Mouse (Mus musculus) CD4-positive, CD25-positive, alpha-beta regulatory T cell, adult 4 months (primary cell): ENCODE measurements around the gene Ccdc182. TPM values are rescaled to one million over a fixed set of nuclear protein-coding genes. Genes with fewer than 3 reads are reported as not detected.
A peak's percentile ranks its signal among the peaks of the same experiment; 100 is the strongest.

Experiments used
- ATAC-seq: one replicate; pipeline ENCODE4 v1.8.0; 2017
- polyA plus RNA-seq, 2 experiments: library from polyadenylated mRNA; unstranded; fragments of 100-300 nt; shearing (Covaris generic); gene quantifications; one replicate each; pipeline ENCODE4 v1.2.1; 2017

Gene Ccdc182
- not detected for polyA plus RNA-seq

- ATAC-seq, result no peak
Observed at GRCm38 (mm10) chr11:88293631-88294393, at the start of gene Ccdc182. Gene Ccdc182, plus strand, starts transcription at chr11:88294058.

GRCm38 (mm10) chr11:88245581-88246170 is 48.2 kb upstream of the Ccdc182 start:
- no peak for ATAC-seq

- ATAC-seq, result no peak
Observed at GRCm38 (mm10) chr11:88248636-88249035, 45.2 kb upstream of the Ccdc182 start.

- no peak for ATAC-seq
Observed at GRCm38 (mm10) chr11:88250568-88250967, 43.3 kb upstream of the Ccdc182 start.

GRCm38 (mm10) chr11:88251295-88251694 is 42.6 kb upstream of the Ccdc182 start:
- no peak for ATAC-seq

GRCm38 (mm10) chr11:88251972-88252766 is 41.7 kb upstream of the Ccdc182 start:
- ATAC-seq, result peak; percentile 63

GRCm38 (mm10) chr11:88252767-88253513 is 40.9 kb upstream of the Ccdc182 start:
- no peak for ATAC-seq

GRCm38 (mm10) chr11:88253514-88254167 is 40.2 kb upstream of the Ccdc182 start:
- no peak for ATAC-seq

GRCm38 (mm10) chr11:88257700-88258099 is 36.2 kb upstream of the Ccdc182 start:
- no peak for ATAC-seq

- no peak for ATAC-seq
Observed at GRCm38 (mm10) chr11:88258212-88258611, 35.6 kb upstream of the Ccdc182 start.

- ATAC-seq, result no peak
Observed at GRCm38 (mm10) chr11:88260463-88260862, 33.4 kb upstream of the Ccdc182 start.

- ATAC-seq, result no peak
Observed at GRCm38 (mm10) chr11:88264889-88265288, 29.0 kb upstream of the Ccdc182 start.

- no peak for ATAC-seq
Observed at GRCm38 (mm10) chr11:88266311-88266710, 27.5 kb upstream of the Ccdc182 start.

GRCm38 (mm10) chr11:88271870-88272269 is 22.0 kb upstream of the Ccdc182 start:
- no peak for ATAC-seq

GRCm38 (mm10) chr11:88274111-88274879 is 19.6 kb upstream of the Ccdc182 start:
- no peak for ATAC-seq

- ATAC-seq, result no peak
Observed at GRCm38 (mm10) chr11:88274901-88275498, 18.9 kb upstream of the Ccdc182 start.

- ATAC-seq, result no peak
Observed at GRCm38 (mm10) chr11:88275949-88276348, 17.9 kb upstream of the Ccdc182 start.

- no peak for ATAC-seq
Observed at GRCm38 (mm10) chr11:88276534-88277308, 17.1 kb upstream of the Ccdc182 start.

- no peak for ATAC-seq
Observed at GRCm38 (mm10) chr11:88279006-88279405, 14.9 kb upstream of the Ccdc182 start.

GRCm38 (mm10) chr11:88280426-88280836 is 13.4 kb upstream of the Ccdc182 start:
- ATAC-seq, result no peak
